Mouse (Mus musculus) left cerebral cortex, adult 18-20 months (tissue): ENCODE results near the gene Gm28308. TPM values are rescaled to one million over a fixed set of nuclear protein-coding genes. Genes with fewer than 3 reads are reported as not detected.

Source experiments
- DNase-seq, 2 experiments: peaks; one replicate each; pipeline ENCODE4 v3.0.0; 2021 to 2022; ENCODE audit warnings: low spot score in 2 of 2, mixed read lengths in 1 of 2
- total RNA-seq, 2 experiments: library from RNA; stranded (reverse); gene quantifications; 2 replicates each; pipeline ENCODE4 v1.2.3; 2021

The Gm28308 gene
- total RNA-seq, 2 experiments from 2014 or later: not detected

GRCm38 (mm10) chr6:52246916-52247315 lies 33.8 kb upstream of the Gm28308 start:
- DNase-seq: no peak

- no peak for DNase-seq
Measured at GRCm38 (mm10) chr6:52246403-52246803, 33.3 kb upstream of the Gm28308 start.

- DNase-seq: no peak
Measured at GRCm38 (mm10) chr6:52245757-52246142, 32.6 kb upstream of the Gm28308 start, which contains the start of gene Hoxa11. Gene Hoxa11 (minus strand): TSS chr6:52245810.

GRCm38 (mm10) chr6:52245040-52245756 lies 32.1 kb upstream of the Gm28308 start:
- no peak for DNase-seq

GRCm38 (mm10) chr6:52244471-52245039 lies 31.4 kb upstream of the Gm28308 start:
- DNase-seq: no peak

- no peak for DNase-seq
Measured at GRCm38 (mm10) chr6:52243681-52244121, 30.6 kb upstream of the Gm28308 start.

- DNase-seq: no peak
Measured at GRCm38 (mm10) chr6:52242801-52243332, 29.7 kb upstream of the Gm28308 start.

GRCm38 (mm10) chr6:52241001-52241621 lies 28.0 kb upstream of the Gm28308 start:
- no peak for DNase-seq

- peak in 1 of 2 experiments; percentile 58 for DNase-seq
Measured at GRCm38 (mm10) chr6:52240389-52241000, 27.4 kb upstream of the Gm28308 start, which contains the start of gene Hoxa10. Gene Hoxa10 (minus strand): TSS chr6:52240854.

GRCm38 (mm10) chr6:52239625-52240388 lies 26.7 kb upstream of the Gm28308 start:
- DNase-seq: no peak

GRCm38 (mm10) chr6:52238976-52239375 lies 25.8 kb upstream of the Gm28308 start:
- no peak for DNase-seq

- DNase-seq: no peak
Measured at GRCm38 (mm10) chr6:52238155-52238545, 25.0 kb upstream of the Gm28308 start.

GRCm38 (mm10) chr6:52237346-52238154 lies 24.4 kb upstream of the Gm28308 start:
- DNase-seq: no peak

- no peak for DNase-seq
Measured at GRCm38 (mm10) chr6:52236806-52237205, 23.7 kb upstream of the Gm28308 start.

- no peak for DNase-seq
Measured at GRCm38 (mm10) chr6:52235866-52236265, 22.7 kb upstream of the Gm28308 start.

GRCm38 (mm10) chr6:52235267-52235666 lies 22.1 kb upstream of the Gm28308 start:
- no peak for DNase-seq

GRCm38 (mm10) chr6:52234428-52235140 lies 21.4 kb upstream of the Gm28308 start:
- DNase-seq: no peak

GRCm38 (mm10) chr6:52233546-52234427 lies 20.6 kb upstream of the Gm28308 start:
- no peak for DNase-seq
